Mouse (Mus musculus) B cell, adult 2 months (primary cell): ENCODE measurements around the gene Kcnh1.

Experiments
- DNase-seq, 2 experiments: peaks; one replicate each; pipeline ENCODE4 v3.0.0; 2022

The Kcnh1 gene

DNA sequence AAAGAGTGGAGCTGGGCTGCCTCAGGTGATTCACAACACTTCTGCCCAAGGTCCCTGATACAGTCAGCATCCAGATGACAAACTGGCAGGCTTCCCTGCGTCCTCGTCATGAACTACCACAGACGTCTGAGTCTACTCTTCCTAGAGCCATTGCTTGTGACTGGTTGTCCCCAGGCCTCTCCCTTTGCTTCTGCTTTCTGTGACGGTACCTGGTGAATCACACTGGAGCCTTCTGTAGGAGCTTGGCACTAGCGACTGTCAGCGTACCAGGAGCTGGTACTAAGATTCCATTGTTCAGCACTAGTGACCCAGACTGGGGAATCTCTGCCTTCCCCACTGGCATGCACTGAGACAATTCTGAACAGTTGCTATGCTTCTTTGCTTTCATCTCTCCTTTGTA, 282.6 kb downstream of the Kcnh1 start:
- no peak for DNase-seq

DNA sequence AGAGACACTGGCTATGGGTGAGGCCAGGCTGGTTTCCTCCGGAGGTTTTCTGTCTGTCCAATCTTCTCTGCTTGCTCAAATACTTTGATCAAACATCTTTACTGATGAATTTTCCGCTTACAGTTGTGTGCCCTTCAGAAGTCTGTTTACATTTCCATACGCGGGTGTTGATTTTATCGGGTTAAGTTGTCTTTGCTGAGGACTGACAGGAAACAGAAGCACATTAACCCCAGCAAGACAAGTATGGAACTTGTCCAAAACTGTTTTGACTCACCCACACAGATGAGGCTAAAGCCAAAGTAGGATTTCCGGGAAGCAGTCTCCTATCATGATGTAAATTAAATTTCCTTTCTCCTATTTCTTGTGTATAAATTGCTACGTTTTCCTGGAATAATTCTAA, 286.1 kb downstream of the Kcnh1 start:
- DNase-seq: no peak

DNA sequence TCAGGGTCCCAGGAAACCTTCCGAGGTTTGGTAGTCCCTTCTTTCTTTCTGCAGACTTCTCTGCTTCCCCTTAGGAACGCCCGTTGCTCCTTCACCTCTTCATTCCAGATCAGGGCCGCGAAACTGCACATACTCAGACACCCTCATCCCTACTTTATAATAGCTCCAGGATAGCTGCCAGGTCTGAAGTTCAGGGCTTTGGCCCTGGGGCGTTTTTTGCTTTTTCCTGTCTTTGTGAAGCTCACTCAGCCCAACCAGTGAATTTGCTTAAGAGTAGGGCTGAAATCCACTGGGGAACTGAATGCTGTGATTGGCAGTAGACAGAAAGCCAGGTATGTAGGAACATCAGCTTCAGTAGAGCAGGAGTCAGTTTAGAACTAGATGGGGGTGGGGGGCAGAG, 287.0 kb downstream of the Kcnh1 start:
- no peak for DNase-seq

DNA sequence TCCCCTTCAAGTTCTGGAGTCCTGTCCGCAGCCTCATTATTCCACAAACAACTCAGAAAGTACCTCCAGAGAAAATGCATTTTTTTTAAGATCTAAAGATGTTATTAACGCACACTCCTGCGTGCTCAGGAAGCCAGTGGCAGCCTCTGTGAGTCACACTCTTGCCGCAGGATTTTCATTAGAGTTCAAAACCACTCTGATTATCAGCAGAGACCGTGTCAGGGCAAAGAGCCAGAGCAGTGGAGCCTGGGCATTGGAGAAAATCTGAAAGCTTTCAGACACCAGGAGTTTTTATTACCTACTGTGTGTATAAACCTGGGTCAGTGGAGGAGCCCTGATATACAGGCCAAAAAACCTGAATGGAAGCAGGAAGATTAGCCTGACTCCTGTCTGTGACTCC, 287.6 kb downstream of the Kcnh1 start:
- DNase-seq: no peak

DNA sequence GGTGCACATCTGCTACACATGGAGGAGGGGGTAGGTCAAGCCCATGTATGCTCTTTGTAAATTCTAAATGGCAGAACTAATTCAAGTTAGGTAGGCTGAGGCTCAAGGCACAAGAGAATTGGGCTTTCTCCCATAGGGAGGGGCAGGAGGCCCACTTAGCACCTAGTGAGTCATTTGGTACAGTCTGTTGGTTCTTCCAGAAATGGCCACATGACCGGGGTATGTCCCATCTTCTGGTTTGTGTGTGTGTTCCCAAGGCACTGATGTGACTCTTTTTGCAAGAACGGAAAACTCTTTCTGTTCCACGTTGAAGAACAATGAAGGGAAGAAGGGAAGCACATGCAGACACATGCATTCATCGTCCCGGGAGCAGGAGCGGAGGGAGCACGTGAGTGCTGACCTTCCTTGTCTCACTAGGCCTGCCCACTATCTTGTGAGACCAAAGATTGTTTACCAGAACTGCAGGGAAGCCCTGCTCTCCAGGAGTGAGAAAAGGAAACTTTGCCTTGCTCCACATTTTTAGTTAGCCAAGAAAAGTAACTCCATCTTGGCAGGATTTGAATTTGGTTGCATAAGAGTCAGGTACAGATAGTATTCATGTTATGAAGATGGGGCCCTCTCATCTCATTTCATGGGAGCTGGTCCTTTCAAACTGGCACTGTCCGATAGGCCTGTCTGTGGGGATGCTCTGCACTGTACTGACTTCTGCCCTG, 289.7 kb downstream of the Kcnh1 start:
- DNase-seq: no peak

DNA sequence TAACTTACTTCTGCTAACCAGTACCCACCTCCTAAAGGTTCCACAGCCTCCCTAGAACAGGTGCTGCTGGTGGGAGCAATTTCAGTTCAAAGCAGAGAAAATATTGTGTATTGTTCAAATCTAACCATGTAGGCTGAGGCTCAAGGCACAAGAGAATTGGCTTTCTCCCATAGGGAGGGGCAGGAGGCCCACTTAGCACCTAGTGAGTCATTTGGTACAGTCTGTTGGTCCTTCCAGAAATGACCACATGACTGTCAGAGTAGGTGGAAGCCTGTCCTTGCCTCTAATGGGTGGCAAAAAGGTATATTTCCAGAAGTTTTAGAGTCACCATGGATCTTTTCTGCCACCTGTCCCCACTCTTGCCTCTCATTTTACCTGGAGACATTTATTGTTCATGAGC, 290.9 kb downstream of the Kcnh1 start:
- DNase-seq: no peak

DNA sequence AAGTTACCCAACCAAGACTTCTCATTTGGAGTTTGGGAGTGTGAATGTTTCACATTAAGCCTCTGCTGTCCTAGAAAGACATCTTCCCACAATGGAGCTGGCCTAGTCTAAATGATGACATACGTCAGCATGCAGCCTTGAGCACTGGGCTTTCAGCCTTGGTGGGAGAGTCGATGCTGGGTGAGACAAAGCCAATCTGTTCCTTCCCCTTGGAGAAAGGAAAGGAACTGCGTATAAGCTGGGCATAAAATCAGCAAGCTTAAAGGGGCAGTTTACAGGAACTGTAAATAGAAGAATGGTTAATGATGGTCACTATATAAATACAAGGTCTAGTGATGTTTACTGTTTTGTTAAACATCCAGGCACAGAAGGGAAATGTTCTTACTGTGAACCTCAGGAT, 294.5 kb downstream of the Kcnh1 start:
- no peak for DNase-seq

DNA sequence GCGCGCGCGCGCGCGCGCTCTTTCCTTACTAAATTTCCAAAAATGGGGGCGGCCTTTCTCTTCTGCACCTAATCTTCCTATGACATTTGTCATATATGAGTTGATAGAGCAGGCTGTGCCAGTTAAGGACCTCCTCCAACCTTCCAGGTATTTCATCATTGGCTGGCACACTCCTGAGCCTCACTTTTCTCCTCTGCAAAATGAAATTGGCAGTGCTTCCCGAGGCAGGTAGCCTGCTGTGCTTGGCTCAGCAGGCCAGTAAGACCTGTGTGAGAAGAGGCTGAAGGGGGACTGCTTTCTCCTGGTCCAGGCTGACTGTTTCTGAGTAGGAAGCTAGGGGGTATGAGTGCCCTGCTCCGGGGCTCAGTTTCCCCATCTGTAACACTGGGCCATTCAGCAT, 297.0 kb downstream of the Kcnh1 start:
- DNase-seq: no peak

DNA sequence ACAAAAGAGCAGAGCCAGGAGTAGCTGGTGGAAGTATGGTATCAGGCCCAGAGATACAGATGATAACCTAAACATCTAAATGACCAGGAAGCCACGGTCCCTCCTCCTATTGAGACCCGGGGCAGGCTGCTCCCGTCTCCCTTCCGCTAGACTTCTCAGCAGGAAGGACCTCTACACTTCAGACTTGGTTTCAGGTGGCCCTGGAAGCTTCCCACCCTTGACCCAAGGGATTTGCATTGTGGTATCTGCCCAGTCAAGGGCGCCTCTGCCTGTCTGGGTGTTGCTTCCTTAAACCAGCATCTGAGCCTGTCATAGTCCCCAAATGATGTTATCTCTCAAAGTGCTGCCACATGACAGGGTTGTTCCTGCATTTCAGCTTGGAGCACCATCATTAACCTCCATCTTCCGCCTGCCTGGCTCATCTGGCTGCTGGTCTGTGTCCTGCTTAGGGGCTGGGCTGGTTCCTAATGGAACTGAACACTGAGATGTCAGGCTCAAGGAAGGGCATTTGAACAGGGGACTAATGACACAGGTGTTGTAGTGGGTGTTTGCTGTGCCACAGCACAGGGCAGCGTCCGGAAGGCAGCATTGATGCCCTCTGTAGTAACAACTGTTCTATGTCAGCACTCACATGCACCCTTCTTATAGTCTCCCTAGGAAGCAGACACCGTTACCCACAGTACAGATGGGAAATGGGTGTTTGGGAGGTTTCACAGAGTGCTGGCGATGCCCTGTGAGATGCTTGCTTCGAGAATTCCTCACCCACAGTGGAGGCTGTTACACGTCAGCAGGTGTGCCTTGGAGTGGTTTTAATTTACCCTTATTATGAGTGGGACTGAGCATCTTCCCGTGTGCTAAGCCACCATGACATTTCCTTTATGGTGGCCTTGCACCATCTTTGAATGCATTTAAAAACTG, 299.6 kb downstream of the Kcnh1 start:
- DNase-seq: no peak

DNA sequence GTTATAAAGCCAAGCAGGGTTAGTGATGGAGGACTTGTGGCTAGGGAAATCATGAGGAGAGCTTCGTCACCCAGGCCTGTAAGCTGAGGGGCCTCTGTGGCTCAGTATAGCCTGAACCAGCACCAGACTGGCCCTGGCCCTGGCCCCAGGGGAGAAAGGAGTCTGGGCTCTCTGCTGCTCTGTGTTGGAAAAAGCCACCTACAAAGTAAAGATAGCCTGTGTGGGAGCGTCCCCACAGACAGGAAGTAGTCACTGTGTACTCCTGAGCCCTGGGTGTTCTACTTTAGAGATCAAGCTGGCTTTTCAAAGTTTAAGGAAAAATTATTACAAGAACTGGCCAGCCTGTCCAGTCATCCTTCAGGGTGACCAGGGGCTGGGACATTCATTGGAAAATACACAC, 306.9 kb downstream of the Kcnh1 start:
- no peak for DNase-seq

DNA sequence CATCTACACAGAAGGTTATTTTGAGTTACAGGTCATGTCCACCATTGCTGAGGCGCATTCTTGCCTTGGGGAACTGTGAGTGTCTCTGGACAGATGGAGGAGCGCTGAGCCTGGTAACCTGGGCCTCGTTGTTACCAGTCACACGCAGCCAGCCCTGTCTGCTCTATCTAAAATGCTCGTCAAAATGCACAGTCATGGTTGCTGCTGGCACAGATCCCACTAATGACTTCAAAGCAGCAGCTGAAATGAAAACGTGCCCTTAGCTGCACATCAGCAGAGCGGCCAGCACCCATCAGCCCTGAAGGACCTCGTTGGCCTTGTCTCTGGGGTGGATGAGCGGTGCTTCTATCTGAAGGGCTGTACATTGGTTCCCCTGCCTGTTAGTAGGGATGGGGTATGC, 311.4 kb downstream of the Kcnh1 start:
- no peak for DNase-seq

DNA sequence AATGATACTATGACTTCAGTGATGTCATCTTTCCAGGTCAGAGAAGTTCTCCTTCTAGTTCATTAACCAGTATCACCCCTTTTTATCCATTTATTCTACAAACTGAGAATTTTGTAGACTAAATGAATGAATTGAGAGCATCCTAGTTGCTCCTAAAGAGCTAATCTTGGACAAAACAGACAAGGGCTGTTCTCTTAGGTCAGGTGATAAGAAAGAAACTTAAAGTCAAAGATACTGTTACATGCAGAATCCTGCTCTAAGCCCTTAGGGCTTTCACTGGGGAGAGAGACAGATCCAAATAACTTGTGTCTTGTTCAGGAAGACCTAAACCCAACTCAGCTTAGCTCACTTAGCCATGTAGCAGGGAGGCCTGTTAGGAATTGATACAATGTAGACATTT, 312.3 kb downstream of the Kcnh1 start:
- no peak for DNase-seq

DNA sequence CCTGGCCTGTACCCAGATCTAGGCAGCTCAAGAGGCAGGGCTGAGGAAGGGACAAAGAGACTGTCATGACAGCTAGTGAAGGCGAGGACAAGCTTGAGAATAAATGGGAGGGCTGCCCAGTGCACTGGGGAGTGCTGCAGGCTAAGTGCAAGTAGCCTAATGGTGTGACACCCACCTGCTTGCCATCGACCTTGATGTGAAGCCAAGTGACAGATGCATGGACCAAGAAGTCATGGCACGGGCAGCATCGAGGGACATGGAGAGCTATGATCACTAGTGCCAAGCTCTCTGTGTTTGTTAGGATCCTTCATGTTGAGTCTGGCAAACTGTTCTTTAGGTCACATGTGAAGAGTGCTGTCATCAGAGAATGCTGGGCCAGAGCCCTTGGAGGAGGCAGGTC, 313.1 kb downstream of the Kcnh1 start:
- no peak for DNase-seq

DNA sequence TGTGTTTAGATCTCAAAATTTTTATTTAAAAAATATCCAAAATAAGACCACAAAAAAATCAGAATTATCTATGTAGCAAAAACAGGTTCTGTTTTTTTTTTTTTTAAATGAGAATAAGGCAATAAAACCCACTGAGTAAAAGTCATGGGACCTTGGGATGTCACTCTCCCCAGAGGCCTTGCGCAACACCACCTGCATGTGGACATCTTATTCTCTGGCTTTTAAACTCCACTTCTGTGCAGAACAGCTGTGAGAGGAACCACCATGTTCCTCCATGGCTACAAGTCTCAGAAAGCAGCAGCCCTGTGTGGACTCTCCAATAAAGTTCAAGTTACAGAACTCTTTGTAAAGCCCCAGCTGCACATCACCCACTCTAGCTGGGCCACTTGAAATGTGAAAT, 322.2 kb downstream of the Kcnh1 start:
- no peak for DNase-seq

DNA sequence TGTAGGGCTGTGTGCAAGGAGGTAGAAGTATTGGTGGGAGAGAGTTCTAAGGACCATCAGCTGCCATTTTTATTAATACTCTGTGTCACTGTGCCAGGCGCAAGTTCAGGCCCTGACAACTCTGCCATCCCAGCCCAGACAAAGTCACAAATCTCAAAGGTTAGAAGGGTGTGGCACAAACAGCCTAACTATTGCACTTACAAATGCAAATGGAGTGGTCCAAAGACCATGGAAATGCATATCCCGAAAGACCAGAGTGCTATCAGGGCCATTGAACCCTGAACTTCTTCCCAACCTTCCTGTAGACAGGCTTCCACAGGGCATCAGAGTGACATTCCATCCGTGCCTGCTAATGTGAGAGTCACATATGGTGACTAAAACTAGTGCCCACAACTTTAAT, 324.8 kb downstream of the Kcnh1 start:
- DNase-seq: no peak

DNA sequence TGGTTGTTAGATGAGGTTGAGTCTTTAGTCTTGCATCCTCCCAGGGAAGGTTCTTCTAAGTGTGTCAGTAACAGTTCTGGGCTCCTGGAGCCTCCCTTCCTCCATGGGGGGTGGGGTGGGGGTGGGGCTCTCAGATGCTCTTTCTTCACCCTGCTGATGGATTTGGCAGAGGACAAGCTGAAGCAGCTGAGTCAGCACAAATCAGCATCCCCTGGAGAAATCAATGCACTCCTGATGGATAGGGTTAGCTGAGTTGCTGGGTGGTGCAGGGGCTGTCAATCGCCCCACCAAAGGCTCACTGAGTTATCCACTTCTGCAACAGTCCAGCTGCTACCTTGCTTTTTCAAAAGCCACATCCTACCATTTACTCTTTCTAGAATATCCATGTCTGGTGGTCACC, 329.1 kb downstream of the Kcnh1 start:
- DNase-seq: no peak

DNA sequence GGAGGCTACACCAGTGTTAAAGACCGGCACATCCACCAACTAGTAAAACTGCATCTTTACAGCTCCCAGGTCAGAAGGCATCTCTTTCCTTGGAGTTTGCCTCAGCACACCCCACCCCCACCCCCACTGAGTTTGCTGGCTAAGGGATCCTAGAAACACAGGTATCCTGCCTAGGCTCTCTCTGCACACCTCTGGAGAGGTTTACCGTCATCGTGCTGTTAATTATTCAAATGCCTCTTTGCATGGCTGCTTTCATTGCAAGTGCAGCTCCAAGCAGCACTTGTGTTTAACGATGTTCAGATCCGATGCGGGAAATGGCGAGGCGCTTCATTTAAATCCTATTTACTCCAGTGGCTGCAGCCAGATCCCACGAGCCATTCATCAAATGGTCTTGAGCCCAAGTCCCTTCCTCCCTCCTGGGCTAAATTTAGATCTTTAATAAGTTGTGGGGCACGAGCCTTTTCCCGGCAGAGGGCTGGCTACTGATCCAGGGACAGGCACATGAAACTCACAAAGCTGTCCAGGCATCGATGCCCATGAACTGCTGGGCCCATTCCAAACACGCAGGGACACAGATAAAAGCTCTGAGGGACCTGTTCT, 330.4 kb downstream of the Kcnh1 start:
- no peak for DNase-seq

DNA sequence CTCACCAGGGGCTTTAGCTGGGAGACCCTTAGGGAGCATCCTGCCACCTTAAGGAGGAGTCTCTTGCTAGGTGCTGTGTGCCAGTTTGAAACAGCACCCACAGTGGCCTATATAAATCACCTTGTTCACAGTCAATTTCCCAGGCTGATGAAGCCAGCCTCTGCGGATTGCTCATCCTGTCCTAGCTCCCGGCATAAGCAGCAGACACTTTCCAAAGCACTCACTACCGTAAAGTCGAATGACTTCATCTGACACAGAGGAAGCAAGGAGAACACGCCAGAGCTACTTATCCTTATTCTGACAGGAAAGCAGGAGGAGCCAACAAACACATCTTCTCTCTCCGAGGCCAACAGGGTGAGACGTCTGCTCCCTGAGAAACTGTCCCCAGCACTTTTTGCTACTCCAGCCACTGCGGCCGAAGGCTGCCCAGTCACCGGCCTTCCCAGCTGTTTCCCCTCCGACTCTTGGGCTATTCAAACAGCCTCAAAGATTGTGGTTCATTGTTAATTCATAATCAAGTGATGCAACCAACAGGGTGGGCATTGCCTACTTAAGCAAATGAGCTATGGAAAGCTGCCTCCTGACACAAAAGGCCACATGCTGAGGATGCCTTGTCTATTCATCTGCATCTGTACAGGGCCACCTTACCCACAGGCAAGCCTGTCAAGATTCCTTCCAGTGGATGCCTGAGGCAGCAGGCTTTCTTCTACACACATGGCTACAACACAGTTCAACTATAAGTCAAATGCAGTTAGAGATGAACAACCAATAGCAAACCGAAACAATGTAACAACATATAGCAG, 332.0 kb downstream of the Kcnh1 start:
- no peak for DNase-seq

DNA sequence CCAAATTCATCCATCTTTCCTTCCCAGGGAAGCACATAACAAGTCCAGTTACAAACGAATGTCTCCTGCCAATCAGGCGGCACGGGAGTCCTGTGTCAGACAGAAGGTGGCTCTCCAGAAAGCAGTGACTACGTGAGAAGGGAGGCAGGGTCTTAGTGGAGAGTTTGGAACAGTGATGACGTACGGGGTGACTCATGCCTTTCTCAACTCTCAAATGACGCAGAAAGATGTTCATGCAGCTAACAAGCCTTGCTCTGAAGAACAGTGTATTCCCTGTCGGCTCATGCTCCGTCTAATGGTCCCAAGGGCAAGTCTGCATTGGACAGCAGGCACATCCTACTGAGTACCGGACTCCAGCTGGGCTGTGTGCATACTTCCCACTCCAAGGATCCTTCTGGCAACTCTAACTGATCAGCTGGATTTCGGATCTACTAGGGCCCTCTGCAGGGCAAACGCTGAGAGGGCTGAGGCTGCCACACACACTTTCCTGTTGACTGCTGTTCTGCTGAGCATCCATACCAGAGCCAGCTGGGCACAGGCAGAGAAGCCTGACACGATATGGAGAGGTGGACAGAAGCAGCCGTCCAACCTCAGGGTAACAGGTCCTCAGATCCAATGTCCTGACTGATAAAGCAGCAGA, 335.3 kb downstream of the Kcnh1 start:
- DNase-seq: no peak

DNA sequence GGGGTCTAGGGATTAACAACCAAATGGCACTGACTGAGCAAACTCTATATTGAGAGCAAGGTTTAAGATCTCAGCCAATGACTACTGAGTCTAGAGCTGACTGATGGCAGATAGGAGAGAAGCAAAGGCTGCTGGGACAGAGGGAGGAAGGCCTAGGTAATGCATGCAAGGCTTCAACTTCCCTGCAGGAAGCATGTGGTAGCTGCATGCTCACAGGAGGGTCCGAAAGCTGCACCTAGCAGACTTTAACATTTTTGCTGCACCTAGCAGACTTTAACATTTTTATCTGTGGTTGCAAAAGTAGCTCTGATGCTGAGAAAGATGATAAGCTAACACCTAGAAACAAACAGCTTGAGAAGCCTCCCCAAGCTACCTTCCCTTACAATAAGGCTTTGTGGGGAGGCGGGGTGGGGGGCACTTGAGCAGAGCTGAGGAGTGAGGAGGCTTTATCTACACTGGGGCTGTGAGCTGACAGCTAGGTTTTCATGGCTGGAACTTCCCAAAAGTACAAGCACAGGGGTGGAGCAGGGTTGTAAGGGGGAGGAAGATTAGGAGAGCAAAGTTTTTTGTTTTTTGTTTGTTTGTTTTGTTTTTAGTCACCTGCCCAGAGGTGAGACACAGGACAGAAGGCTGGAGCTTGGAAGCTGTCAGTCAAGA, 341.0 kb downstream of the Kcnh1 start:
- no peak for DNase-seq

DNA sequence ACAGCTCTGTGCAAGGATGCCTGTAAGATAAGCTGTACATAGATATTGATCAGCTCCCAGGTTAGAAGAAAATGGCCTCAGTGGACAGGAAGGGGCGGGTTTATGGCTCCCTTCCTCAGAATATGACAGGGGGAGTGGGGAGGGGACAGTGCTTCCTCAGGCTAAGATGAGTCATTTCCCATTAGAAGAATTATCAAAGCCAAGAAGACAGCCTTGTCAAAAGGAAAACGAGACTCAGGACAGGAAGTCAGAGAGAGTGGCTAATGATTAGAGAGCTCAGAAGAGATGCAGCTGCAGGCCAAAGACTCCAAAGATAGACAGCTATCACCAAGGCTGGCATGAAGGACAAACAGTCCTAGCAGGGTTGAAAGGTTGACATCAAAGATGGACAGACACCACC, 341.6 kb downstream of the Kcnh1 start:
- no peak for DNase-seq

DNA sequence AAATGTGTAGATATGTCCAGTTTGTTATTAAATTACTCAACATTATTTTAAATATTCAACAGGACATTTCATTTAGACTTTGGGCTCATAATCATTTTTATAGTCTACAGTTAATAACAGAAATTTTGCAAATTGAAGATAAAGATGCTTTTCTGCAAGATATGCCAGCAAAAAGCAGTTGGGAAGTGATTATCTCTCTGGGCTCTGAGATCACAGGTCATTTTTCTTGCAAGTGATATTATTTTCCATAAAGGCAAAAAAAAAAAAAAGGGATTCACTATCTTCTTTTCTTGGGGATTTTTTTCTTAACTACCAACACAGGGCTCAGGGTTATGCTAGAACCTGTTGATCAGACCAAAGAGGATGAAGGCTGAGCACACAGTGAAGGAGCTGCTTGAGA, 342.4 kb downstream of the Kcnh1 start:
- no peak for DNase-seq
